Mouse (Mus musculus) common myeloid progenitor, adult 5-6 weeks (primary cell): ENCODE results near the gene Acer1. TPM values are rescaled to one million over a fixed set of nuclear protein-coding genes. Genes with fewer than 3 reads are reported as not detected.

Experiments
- total RNA-seq: library from RNA; stranded (forward); fragments of 200-1000, 187-1606 nt; gene quantifications from 2 replicates; pipeline ENCODE4 v1.2.3, GENCODE M21; 2017

Acer1 gene
- total RNA-seq, 1 experiment from 2014 or later: not detected

Other genes starting within 250 kb of the Acer1 start
- not detected in 2 replicates for gene Nrtn, start 224.6 kb downstream of the Acer1 start, total RNA-seq
- 16.8 and 17.5 TPM in 2 replicates for gene Dus3l, start 217.4 kb downstream of the Acer1 start, total RNA-seq
- 0.15 TPM in 1 of 2 replicates, not detected in the other for gene Prr22, start 211.9 kb downstream of the Acer1 start, total RNA-seq
- gene Rfx2, start 151.1 kb downstream of the Acer1 start, total RNA-seq: 7.6 and 7.7 TPM in 2 replicates
- gene Acsbg2, start 107.7 kb downstream of the Acer1 start, total RNA-seq: not detected in 2 replicates
- 0.05 TPM in 1 of 2 replicates, not detected in the other for gene 1700061G19Rik, start 106.6 kb downstream of the Acer1 start, total RNA-seq
- gene Mllt1, start 46.7 kb downstream of the Acer1 start, total RNA-seq: 22.4 and 23.7 TPM in 2 replicates
- 73.8 and 96.9 TPM in 2 replicates for gene Clpp, start 8.2 kb upstream of the Acer1 start, total RNA-seq
- 16.0 and 30.3 TPM in 2 replicates for gene Alkbh7, start 15.2 kb upstream of the Acer1 start, total RNA-seq
- not detected in 2 replicates for gene Pspn, start 17.9 kb upstream of the Acer1 start, total RNA-seq
- gene Gtf2f1, start 29.2 kb upstream of the Acer1 start, total RNA-seq: 108 and 124 TPM in 2 replicates
- not detected in 2 replicates for gene Gm17949, start 29.3 kb upstream of the Acer1 start, total RNA-seq
- gene Khsrp, start 49.4 kb upstream of the Acer1 start, total RNA-seq: 90.7 and 122 TPM in 2 replicates
- gene Slc25a41, start 59.5 kb upstream of the Acer1 start, total RNA-seq: not detected in 2 replicates
- 1.3 TPM in 1 of 2 replicates, not detected in the other for gene Crb3, start 77.0 kb upstream of the Acer1 start, total RNA-seq
- 6.4 and 11.6 TPM in 2 replicates for gene Slc25a23, start 77.7 kb upstream of the Acer1 start, total RNA-seq
- 4.4 and 5.0 TPM in 2 replicates for gene Dennd1c, start 96.4 kb upstream of the Acer1 start, total RNA-seq
- gene Tubb4a, start 105.7 kb upstream of the Acer1 start, total RNA-seq: not detected in 2 replicates
- 0.82 and 1.7 TPM in 2 replicates for gene Tnfsf9, start 123.2 kb upstream of the Acer1 start, total RNA-seq
- gene Cd70, start 167.7 kb upstream of the Acer1 start, total RNA-seq: not detected in 2 replicates
- gene Tnfsf14, start 212.1 kb upstream of the Acer1 start, total RNA-seq: 7.2 and 9.0 TPM in 2 replicates
- gene C3, start 246.0 kb upstream of the Acer1 start, total RNA-seq: 8.4 and 19.3 TPM in 2 replicates